Mouse (Mus musculus) erythroblast, embryonic 14.5 days (primary cell): ENCODE data around the gene Fam222a. TPM values are rescaled to one million over a fixed set of nuclear protein-coding genes. Genes with fewer than 3 reads are reported as not detected.

Experiments
- H3K27me3 ChIP-seq: 2 replicates; pipeline ENCODE4 v1.6.1; 2012; ENCODE audit warnings: inconsistent platforms; ENCODE audit not compliant: control insufficient read depth
- H3K36me3 ChIP-seq: 2 replicates; pipeline ENCODE4 v1.6.1; 2012; ENCODE audit warnings: mild to moderate bottlenecking, inconsistent platforms; ENCODE audit not compliant: control insufficient read depth
- H3K4me1 ChIP-seq: 2 replicates; pipeline ENCODE4 v1.6.1; 2012; ENCODE audit warnings: inconsistent platforms; ENCODE audit not compliant: control insufficient read depth
- H3K4me3 ChIP-seq: replicated peaks from 2 replicates; pipeline ENCODE3; 2012; ENCODE audit warnings: moderate library complexity, mild to moderate bottlenecking, inconsistent platforms
- H3K9me3 ChIP-seq: 2 replicates; pipeline ENCODE4 v1.6.1; 2012; ENCODE audit warnings: low read length, inconsistent platforms, mixed read lengths; ENCODE audit not compliant: control insufficient read depth
- GATA1 ChIP-seq: IDR thresholded peaks from 2 replicates; pipeline ENCODE4 v1.6.1; 2012; ENCODE audit warnings: low read length, inconsistent platforms, mixed read lengths
- TAL1 ChIP-seq: IDR thresholded peaks from 3 replicates; pipeline ENCODE4 v1.6.1; 2012; ENCODE audit warnings: low read length, inconsistent platforms, mixed read lengths
- polyA plus RNA-seq: library from polyadenylated mRNA; stranded (reverse); fragments of >175 nt; gene quantifications from 2 replicates; pipeline ENCODE4 v1.2.3, GENCODE M21; 2012

Fam222a gene
- polyA plus RNA-seq, 1 experiment: 0.16 TPM

DNA sequence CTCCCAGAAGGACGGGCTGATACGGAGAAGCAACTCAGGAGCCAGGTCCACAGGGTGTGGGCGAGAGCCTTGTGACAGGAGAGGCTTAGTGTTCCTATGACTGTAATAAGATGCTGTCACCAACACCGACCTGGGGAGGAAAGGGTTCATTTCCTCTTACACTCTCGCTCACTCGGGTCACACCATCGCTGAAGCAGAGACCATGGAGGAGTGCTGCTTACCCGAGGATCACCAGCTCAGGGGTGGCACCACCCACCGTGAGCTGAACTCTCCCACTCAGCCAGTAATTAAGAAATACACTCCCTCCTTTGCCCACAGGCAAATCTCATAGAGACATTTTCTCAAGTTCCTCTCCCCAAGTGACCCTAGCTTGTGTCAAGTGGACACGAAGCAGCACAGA, 20.6 kb downstream of the Fam222a start:
- no peak overlapping the region for H3K4me3 ChIP-seq
- H3K9me3 ChIP-seq: no peaks in the 10 kb centered on the region
- H3K36me3 ChIP-seq: no peaks in the 10 kb centered on the region
- TF ChIP-seq TAL1 (no peak), GATA1 (no peak)
- peaks cover 22% of the 10 kb centered on the region for H3K4me1 ChIP-seq
- peaks cover 5% of the 10 kb centered on the region; the same call in 1 of the 2 replicates for H3K27me3 ChIP-seq

DNA sequence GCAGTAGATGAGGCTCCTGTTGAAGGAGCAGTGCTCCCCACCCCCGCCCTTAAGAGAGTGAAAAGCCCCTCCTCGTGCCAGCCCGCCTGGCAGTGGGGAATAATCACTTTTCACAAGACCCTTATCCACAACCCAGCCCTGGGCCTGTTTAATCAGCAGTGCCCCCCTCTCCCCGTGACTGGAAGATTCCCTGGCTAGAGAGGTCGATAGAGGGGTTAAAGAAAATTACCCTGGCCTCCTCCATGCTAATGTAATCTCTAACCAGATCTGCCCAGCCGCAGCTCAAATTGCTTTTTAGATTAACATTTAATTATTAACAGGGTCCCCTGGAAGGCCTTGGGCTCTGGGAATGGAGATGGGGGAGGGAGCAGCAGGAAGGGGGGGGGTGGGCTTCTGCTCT, 21.2 kb downstream of the Fam222a start:
- peaks cover 22% of the 10 kb centered on the region for H3K4me1 ChIP-seq
- peaks cover 7% of the 10 kb centered on the region; the same call in 1 of the 2 replicates for H3K27me3 ChIP-seq
- H3K4me3 ChIP-seq: no peak overlapping the region
- no peak for TF ChIP-seq TAL1
- no peak for TF ChIP-seq GATA1
- H3K36me3 ChIP-seq: no peaks in the 10 kb centered on the region
- H3K9me3 ChIP-seq: no peaks in the 10 kb centered on the region

DNA sequence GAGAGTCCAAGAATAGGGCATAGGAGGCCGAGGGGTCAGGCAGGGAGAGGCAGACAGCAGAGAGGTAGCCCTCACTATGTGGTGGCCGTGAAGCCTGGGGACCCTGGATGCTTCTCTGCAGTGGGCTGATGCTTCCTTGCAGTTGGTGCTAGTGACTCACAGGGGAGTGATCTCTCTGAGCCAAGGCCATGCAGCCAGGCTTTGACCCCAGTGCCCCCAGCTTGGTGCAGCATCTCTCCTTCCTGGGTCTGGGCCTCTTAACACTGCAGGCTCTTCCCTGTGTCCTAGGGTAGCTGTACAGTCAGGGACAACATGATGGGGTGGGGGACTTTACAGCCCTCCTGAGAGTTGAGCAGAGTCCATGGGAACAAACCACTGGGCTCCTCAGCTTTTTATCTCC, 21.6 kb downstream of the Fam222a start:
- Histone ChIP-seq H3K36me3 (no peaks in the 10 kb centered on the region), H3K4me3 (no peak overlapping the region), H3K4me1 (peaks cover 22% of the 10 kb centered on the region), H3K9me3 (no peaks in the 10 kb centered on the region), H3K27me3 (peaks cover 11% of the 10 kb centered on the region)
- TF ChIP-seq TAL1: no peak
- no peak for TF ChIP-seq GATA1

DNA sequence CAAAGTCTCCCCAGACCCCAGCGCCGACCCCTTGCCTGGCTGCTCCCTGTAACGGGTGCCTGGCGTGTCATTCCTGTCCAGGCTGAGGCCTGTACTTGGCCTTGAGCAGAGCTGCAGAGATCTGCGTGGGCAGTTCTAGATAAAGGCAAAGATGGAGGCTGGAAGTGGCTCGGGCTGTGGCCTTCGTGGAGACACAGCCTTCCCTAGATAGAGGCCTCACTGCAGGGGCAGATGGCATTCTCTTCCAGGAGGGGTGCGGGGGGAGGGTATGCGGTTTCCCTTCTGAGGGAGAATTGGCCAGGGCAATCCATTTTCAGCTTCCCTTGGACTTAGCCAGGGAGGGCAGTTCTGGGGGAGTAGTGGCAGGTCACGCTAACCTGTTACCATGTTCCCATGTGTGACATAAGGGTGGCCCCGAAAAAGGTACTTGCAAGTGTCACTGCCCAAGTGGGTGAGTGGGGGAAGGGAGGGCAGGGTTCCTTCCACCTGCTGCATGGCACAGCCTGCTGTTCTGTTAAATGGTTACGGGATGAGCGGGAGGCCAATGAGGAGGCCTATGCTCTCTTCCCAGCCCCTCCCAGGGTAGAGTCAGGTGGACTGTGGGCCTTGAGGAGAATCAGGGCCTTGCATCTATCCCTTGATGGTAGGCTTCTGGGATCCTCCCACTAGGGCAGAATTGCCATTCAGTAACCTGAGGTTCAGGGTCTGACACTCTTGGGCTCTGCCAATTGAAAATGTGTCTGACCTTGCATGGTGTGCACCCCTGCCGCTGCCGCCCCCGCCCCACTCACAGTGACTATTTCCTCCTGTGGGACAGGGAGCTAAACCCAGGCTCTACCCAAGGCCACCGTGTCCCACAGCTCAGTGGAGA, 22.5 kb downstream of the Fam222a start:
- Histone ChIP-seq H3K4me1 (peaks cover 22% of the 10 kb centered on the region), H3K9me3 (no peaks in the 10 kb centered on the region), H3K36me3 (no peaks in the 10 kb centered on the region), H3K27me3 (peaks cover 18% of the 10 kb centered on the region), H3K4me3 (no peak overlapping the region)
- TF ChIP-seq TAL1 (no peak), GATA1 (no peak)

DNA sequence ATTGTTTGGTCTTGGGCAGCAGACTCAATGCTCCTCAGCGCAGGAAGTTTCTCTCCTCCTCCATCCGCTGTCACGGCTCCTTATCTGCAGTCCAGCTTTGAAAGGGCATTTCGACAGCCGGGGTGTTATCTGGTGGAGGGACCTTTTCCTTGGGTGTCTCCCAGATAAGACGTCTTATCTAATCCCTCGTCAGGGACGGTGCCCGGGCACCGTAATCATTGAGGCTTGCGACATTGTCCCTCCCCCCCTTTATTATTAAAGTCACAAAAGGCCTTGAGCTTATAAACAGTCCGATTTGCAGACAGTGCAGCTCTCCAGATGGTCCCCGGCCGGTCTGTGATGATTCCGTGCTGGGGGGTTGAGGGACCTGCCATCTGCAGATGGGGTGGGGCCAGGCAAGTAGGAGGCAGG, 23.3 kb downstream of the Fam222a start:
- peaks cover 18% of the 10 kb centered on the region for H3K27me3 ChIP-seq
- H3K9me3 ChIP-seq: no peaks in the 10 kb centered on the region
- H3K36me3 ChIP-seq: no peaks in the 10 kb centered on the region
- peaks cover 22% of the 10 kb centered on the region for H3K4me1 ChIP-seq
- TF ChIP-seq TAL1: no peak
- TF ChIP-seq GATA1: no peak
- no peak overlapping the region for H3K4me3 ChIP-seq

DNA sequence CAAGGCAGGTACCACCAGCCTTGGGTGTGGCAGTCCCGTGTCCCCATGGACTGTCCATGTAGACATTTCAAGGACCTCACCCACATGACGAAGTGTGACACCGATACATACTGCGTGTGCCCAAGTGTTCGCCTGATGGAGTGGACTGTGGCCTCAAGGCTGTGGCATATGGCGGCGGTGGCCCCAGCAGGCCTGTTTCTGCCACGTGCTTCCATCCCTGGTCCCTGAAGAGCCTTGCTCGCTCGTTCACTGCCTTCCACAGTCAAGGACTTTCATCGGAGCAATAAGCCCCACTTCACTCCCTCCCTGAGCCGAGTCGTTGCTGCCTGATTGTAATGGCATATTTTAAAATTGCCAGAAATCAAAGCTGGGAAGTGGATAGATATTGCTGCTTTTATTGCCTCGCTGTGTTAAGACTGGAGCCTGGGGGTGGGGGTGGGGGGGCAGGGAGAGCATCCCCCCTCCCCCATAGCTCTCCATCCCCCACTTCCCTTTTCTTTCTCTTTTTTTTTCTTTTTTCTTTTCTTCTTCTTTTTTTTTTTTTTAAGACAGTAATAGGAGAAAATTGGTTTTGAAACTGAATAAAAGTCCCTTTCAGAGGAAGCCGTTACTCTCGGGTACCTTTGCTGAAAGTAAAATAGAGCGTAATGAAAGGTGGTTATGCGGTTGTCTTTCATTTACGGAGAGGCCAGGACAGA, 24.8 kb downstream of the Fam222a start:
- Histone ChIP-seq H3K9me3 (no peaks in the 10 kb centered on the region), H3K36me3 (no peaks in the 10 kb centered on the region), H3K27me3 (peaks cover 18% of the 10 kb centered on the region), H3K4me3 (no peak overlapping the region), H3K4me1 (peaks cover 22% of the 10 kb centered on the region)
- TF ChIP-seq GATA1: no peak
- TF ChIP-seq TAL1: no peak

DNA sequence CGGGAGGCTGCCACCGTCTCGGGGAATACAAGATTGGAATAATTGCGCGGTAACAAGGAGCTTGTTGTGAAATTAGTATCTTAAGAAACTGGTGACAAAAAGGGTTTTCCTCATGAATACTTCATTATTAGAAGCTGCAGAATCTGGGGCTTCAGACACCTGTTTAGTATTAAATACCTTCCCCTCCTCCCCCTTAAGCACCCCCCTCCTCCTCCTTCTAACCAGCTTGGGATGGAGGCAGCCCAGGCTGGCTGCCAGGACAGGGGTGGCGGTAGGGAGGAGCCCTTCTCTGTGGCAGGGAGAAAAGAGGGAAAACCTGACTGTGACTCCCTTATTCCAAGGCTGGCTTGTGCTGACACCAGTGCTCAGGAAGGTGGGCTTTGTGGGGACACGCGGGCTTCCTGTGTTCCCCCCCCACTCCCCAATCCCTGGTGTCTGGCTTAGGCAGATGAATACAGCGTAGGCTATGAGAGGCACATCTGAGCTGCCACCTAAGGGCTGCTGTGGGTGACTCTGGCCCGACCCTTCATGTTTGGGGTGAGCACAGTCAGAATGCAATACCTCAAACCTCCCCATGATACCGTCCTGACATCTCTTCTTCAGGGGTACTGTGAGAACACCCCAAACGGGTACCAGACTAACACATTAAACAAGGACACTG, 25.5 kb downstream of the Fam222a start:
- no peaks in the 10 kb centered on the region for H3K36me3 ChIP-seq
- H3K4me1 ChIP-seq: peaks cover 22% of the 10 kb centered on the region
- no peak overlapping the region for H3K4me3 ChIP-seq

DNA sequence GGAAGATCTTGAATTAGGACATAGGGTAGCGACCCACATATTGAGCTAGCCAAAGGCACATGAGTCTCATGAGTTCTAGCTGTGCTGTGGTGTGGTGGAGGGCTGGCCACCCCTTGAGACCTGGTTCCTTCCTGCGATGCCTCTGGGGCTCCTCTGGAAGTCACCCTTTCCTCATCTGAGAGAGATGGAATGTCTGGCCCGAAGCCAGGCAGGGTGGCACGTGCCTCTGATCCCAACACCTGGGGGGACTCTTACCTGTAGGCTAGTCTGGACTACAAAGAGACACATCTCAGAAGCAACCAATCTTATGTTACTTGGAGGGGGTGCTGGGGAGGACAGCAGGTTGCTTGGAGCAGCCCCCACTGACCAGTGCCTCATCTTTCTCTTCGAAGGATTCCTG, 26.1 kb downstream of the Fam222a start:
- Histone ChIP-seq H3K4me1 (peaks cover 22% of the 10 kb centered on the region), H3K27me3 (peaks cover 18% of the 10 kb centered on the region), H3K4me3 (no peak overlapping the region), H3K9me3 (no peaks in the 10 kb centered on the region), H3K36me3 (no peaks in the 10 kb centered on the region)
- TF ChIP-seq GATA1: no peak
- no peak for TF ChIP-seq TAL1

More for the DNA sequence above, 25.5 kb downstream of the Fam222a start:
- Histone ChIP-seq H3K9me3 (no peaks in the 10 kb centered on the region), H3K27me3 (peaks cover 18% of the 10 kb centered on the region)
- TF ChIP-seq GATA1: no peak
- TF ChIP-seq TAL1: no peak

DNA sequence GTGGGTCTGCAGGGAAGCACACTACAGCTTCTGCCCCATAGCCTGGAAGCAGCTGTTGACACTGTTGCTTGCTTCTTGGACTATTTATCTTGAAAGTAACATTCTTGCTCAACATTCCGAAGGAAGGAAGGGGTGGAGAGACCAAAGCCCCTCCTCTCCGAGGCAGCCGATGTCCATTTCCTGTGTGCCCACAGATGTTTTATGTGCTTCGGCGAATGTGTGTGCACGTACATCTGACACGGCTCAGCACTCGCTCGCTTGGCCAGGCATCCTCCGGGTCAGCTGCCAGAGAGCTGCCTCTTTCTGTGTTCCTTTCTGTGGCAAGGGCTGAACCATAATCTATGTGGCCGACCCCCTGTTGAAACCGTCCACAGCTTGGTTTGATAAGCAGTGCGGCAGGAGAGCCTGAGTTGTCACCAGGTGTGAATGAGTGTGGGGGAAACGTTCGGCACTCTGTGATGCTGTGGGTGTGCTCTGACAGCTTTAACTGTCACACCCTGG, 27.0 kb downstream of the Fam222a start:
- TF ChIP-seq GATA1 (no peak), TAL1 (no peak)
- no peaks in the 10 kb centered on the region for H3K36me3 ChIP-seq
- no peaks in the 10 kb centered on the region for H3K9me3 ChIP-seq
- no peak overlapping the region for H3K4me3 ChIP-seq
- H3K4me1 ChIP-seq: peaks cover 21% of the 10 kb centered on the region
- H3K27me3 ChIP-seq: peaks cover 18% of the 10 kb centered on the region
